Mouse (Mus musculus) testis, adult 2 months (tissue): ENCODE measurements around the gene Gimap9. TPM values are rescaled to one million over a fixed set of nuclear protein-coding genes. Genes with fewer than 3 reads are reported as not detected.

Experiments
- H3K27ac ChIP-seq: fragments of 200-500 bp; 2 replicates; pipeline ENCODE4 v1.5.1; 2012; ENCODE audit warnings: low read depth, low read length; ENCODE audit not compliant: control insufficient read depth, insufficient read depth
- H3K27me3 ChIP-seq: fragments of 200-500 bp; 2 replicates; pipeline ENCODE4 v1.6.1; 2012; ENCODE audit warnings: mild to moderate bottlenecking, low read length, moderate library complexity; ENCODE audit not compliant: control insufficient read depth, insufficient read depth
- H3K36me3 ChIP-seq: fragments of 200-500 bp; 2 replicates; pipeline ENCODE4 v1.6.1; 2012; ENCODE audit warnings: mild to moderate bottlenecking, low read length; ENCODE audit not compliant: control insufficient read depth, insufficient read depth
- H3K4me1 ChIP-seq: fragments of 200-500 bp; 2 replicates; pipeline ENCODE4 v1.6.1; 2012; ENCODE audit warnings: low read length; ENCODE audit not compliant: control insufficient read depth, insufficient read depth
- H3K4me3 ChIP-seq: fragments of 200-500 bp; 2 replicates; pipeline ENCODE4 v1.5.1; 2012; ENCODE audit warnings: low read depth, mild to moderate bottlenecking, low read length, moderate library complexity, mixed read lengths; ENCODE audit not compliant: control insufficient read depth
- CTCF ChIP-seq: fragments of 200-500 bp; IDR thresholded peaks from 2 replicates; pipeline ENCODE4 v1.5.1; 2012; ENCODE audit warnings: low read depth, mild to moderate bottlenecking, inconsistent platforms, low read length, moderate library complexity; ENCODE audit not compliant: control insufficient read depth, insufficient read depth, insufficient replicate concordance
- POLR2A ChIP-seq: fragments of 200-500 bp; IDR thresholded peaks from 2 replicates; pipeline ENCODE4 v1.6.1; 2012; ENCODE audit warnings: low read depth, mild to moderate bottlenecking, inconsistent platforms, low read length, moderate library complexity; ENCODE audit not compliant: control insufficient read depth
- polyA plus RNA-seq: library from polyadenylated mRNA; depleted of rRNA; stranded (reverse); fragments of >200 nt; gene quantifications from 2 replicates; pipeline ENCODE4 v1.2.3, GENCODE M21; 2012

Gimap9 gene
- polyA plus RNA-seq, 1 experiment, result 0.19 TPM

DNA sequence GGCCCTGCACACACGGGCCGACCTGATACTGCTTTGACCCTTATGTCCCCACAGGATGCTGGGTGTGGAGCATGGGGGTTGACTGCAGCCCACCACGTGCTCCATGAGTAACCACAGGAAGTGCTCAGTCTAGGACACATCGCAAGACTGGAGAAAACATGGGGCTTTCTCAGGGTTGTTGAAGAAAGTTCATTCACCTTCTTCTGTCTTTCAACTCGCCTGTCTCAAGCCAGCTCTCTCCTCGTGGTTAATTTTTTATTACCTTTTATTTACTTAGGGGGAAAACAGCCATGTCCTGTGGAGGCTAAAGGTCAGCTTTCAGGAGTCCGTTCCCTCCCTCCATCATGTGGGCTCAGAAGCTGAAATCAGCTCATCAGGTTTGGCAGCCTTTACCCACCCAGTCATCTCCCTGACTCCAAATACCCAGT lies 9.8 kb upstream of the Gimap9 start:
- Histone ChIP-seq H3K4me1 (no peaks in the 10 kb centered on the region; the same call in 1 of the 2 replicates), H3K27ac (no peak overlapping the region), H3K36me3 (no peaks in the 10 kb centered on the region), H3K4me3 (peak overlapping the region; percentile 18; the same call in 1 of the 2 replicates), H3K27me3 (no peaks in the 10 kb centered on the region)
- TF ChIP-seq CTCF, result no peak
- no peak for TF ChIP-seq POLR2A

DNA sequence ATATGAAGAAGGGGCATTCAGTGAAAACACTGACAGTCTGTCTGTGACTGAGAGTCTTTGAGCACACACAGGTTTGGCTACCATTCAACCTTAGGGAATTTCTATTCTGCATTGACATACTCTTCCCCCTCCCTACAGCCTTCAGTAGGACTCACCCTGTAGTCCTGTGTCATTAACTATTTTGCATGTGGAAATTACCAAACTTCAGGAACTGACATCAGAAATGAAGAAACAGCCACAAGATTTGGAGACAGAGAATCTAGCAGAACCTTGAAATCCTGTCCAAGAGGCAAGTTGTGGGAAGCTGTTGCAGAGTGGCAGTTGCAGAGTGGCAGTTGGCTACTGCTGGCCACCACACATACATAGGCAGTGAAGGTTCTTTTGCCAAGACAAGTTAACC lies 7.9 kb upstream of the Gimap9 start:
- Histone ChIP-seq H3K27me3 (no peaks in the 10 kb centered on the region), H3K27ac (peak overlapping the region; percentile 94), H3K4me3 (peak overlapping the region; percentile 86), H3K36me3 (no peaks in the 10 kb centered on the region), H3K4me1 (no peaks in the 10 kb centered on the region; the same call in 1 of the 2 replicates)
- no peak; the same call in 1 of the 2 replicates for TF ChIP-seq POLR2A
- TF ChIP-seq CTCF, result no peak

DNA sequence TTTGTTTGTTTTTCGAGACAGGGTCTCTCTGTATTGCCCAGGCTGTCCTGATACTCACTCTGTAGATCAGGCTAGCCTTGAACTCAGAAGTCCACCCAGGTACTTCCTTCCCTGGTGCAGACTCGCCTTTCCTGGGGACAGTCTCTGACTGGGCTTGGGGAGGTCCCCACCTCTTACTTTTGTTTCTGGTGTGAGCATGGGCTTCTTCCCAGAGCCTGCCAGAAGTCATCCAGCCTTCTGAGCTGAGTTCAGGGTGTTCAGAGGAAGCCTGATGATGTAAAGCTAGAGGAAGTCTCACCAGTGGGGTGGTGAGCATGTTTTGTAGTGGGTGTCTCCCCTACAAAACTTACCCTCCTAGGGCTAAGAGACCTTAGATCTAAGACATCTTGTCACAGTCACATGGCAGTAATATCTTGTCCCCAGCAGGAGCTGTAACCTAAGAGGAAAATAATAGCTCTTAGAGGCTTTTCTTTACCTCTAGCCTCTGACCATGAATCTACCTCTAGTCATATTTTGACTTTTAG lies 6.4 kb upstream of the Gimap9 start:
- Histone ChIP-seq H3K27me3 (no peaks in the 10 kb centered on the region), H3K27ac (no peak overlapping the region), H3K36me3 (no peaks in the 10 kb centered on the region), H3K4me3 (peak overlapping the region; percentile 74), H3K4me1 (no peaks in the 10 kb centered on the region; the same call in 1 of the 2 replicates)
- no peak for TF ChIP-seq POLR2A
- no peak for TF ChIP-seq CTCF

DNA sequence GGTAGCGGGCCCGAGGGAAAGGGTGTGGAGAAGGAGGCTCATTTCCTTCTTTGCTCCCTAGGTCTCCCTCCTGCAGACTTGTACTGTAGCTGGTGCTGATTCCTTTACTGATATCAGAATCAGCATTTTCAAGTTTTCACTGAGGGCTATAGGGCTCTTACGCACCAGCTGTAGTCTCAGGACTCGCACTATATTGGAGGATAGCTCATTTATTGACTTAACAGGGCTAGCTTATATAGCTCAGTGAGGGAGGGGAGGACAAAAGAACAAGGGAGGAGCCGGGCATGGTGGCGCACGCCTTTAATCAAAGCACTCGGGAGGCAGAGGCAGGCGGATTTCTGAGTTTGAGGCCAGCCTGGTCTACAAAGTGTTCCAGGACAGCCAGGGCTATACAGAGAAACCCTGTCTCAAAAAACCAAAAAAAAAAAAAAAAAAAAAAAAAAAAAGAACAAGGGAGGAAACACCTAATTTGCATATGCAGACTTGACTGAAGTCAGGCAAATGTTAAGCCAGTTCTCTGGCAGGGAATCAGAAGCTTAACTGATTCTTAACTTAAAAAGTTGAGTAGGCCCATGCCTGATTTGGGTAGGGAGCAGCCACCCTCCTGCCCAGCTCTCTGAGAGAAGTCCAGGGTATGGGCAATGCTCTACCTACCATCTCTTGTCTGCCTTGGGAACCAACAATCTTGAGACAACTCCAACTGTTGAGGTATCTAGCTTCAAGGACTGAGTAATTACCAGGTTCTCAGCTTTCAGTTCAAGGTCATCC lies 1.5 kb upstream of the Gimap9 start:
- Histone ChIP-seq H3K27ac (no peak overlapping the region), H3K36me3 (no peaks in the 10 kb centered on the region), H3K4me1 (peaks cover 7% of the 10 kb centered on the region), H3K27me3 (no peaks in the 10 kb centered on the region), H3K4me3 (no peak overlapping the region)
- TF ChIP-seq CTCF (no peak), POLR2A (no peak)

DNA sequence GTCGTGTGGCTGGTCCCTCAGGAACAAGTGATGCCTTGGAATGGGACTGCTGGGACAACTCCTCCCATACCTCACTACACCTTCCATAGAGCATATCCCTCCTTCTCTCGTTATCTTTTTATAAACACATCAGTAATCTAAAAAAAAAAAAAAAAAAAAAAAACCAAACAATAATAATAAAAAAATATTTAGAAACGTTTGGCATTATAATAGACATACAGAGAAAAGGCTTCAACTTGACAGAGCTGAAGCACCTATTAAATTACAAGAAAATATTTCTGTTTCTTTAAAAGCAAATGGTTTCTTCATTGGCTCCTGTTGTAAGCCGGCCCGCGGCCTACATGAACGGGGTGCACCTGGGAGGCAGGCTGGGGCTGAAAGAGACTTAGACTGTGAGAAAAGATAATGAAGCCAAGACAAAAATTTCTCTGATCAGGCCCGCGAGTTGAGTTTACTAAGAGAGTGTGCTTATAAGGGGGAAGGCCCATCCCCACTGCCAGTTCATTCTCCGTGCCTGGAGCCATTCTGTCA lies 464 bp upstream of the Gimap9 start:
- TF ChIP-seq CTCF, result no peak
- TF ChIP-seq POLR2A, result no peak
- Histone ChIP-seq H3K27me3 (no peaks in the 10 kb centered on the region), H3K36me3 (no peaks in the 10 kb centered on the region), H3K27ac (peak overlapping the region; percentile 29; the same call in 1 of the 2 replicates), H3K4me3 (peak overlapping the region; percentile 83), H3K4me1 (peaks cover 7% of the 10 kb centered on the region)

DNA sequence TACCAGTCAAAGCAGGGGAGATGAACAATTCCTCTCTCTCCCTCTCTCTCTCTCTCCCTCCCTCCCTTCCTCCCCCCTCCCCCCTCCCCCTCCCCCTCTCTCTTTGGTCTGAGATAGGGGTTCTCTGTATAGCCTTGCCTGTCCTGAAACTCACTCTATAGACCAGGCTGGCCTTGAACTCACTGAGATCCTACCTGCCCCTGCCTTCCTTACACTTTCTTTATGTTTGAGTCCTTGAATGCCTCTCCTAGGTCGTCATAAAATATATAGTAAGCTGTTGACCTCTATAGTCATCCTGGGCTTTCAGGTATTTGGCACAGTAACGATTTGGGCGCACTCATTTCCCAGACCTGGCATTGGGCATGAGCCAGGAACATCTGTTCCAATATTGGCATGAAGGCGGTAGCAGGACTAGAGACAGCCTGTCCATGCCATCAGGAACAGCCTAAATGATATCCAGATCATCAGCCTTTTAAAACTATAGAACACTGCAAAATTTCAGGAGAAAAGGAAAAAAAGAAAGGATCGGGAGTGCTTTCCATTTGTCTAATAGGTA lies 1.0 kb downstream of the Gimap9 start:
- H3K4me3 ChIP-seq, result no peak overlapping the region
- no peaks in the 10 kb centered on the region for H3K27me3 ChIP-seq
- peaks cover 7% of the 10 kb centered on the region for H3K4me1 ChIP-seq
- H3K27ac ChIP-seq, result no peak overlapping the region
- no peak for TF ChIP-seq CTCF
- no peak for TF ChIP-seq POLR2A
- no peaks in the 10 kb centered on the region for H3K36me3 ChIP-seq
